Mouse (Mus musculus): ENCODE data around the gene Calm3. TPM values are rescaled to one million over a fixed set of nuclear protein-coding genes. Genes with fewer than 3 reads are reported as not detected.

Calm3 gene
- polyA plus RNA-seq, 1 experiment from 2014 or later: 92.0 TPM

DNA sequence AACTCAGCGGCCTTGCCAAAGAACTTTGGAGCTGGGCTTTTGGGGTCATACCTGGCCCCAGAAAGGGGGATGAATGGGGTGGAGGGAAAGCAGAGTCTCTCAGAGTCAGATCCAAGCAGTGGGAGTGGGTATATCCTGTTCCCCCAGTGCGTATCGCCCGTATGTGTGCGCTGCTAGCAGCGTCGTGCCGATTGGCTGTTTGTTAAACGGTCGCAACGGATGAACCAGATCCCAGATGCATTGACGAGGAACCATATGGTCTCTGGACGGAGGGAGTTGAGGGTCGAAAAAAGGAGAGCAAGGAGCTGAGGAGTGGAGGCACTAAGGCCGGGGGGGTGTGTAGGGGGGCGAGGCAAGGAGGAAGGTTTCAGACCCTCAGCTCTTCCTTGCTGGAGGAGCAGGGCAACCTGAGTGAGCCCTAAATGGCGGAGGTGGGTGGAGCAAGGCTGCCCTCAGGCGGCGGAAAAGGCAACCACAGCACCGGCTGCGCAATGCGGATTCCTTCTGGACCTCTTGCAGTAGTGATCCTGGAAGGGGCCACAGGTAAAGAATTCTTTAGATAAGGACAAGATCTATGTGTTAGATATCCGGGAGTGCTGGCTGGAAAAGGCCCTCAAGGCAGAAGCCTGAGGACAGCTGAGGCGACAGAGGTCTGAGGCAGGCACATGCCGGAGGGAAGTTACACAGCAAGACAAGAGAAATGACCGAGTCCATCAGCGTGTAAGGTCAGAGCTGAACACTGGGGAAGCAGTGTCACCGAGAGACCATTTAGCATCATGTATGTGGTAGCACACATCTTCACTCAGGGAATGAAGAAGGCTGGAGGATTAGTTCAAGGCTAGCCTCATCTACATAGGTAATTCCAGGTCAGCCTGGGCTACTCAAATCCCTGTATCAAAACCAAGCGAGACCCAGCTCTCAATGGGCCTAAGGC, 26.3 kb upstream of the Calm3 start:
- peak overlapping the region; percentile 35 for H3K4me3 ChIP-seq (replicated peaks)
- ATAC-seq (ENCODE audit: low read depth) (peak; percentile 49), DNase-seq (peak; percentile 38)
- no peaks in the 10 kb centered on the region for H3K36me3 ChIP-seq
- peaks cover 23% of the 10 kb centered on the region for H3K4me1 ChIP-seq (replicated peaks)
- H3K9ac ChIP-seq: 0 out of 2 replicates have a peak overlapping the region, but pooled peaks have one; percentile 23
- H3K27ac ChIP-seq: no peak overlapping the region
- 8% methylated on average over 29 of the region's 29 CpGs for WGBS (ENCODE audit: insufficient replicate concordance)
- H3K4me2 ChIP-seq: peak overlapping the region; percentile 55
- H3K27me3 ChIP-seq: peaks cover 53% of the 10 kb centered on the region
- H3K9me3 ChIP-seq (replicated peaks): no peaks in the 10 kb centered on the region

DNA sequence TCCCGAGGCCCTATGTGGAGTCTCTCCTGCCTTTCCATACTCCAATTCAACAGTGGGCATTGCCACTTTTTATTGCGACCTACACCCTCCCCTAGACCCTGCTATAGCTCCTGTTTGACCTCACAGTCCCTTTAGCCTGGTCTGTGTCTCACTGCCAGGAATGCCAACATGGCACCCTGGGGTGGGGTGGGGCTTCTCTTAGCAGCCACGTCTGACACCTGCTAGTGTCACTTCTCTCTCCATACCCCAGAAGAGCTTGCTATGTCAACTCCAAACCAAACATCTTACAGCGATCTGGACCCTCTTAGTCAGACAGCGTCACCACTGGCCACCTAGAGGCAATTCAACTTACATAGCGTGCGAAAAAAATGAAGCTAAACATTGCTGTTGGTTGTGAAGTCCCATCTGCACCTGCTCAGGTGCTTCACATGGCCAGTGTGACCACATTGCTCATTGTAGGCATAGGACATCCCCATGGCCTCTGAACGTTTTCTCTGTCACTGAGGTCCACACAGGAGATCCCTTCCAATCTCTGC, 25.1 kb upstream of the Calm3 start:
- WGBS (ENCODE audit: insufficient replicate concordance): 47% methylated on average over 8 of the region's 8 CpGs
- Histone ChIP-seq H3K9me3 (replicated peaks) (no peaks in the 10 kb centered on the region), H3K4me3 (replicated peaks) (no peak overlapping the region), H3K36me3 (no peaks in the 10 kb centered on the region), H3K27me3 (peaks cover 65% of the 10 kb centered on the region), H3K9ac (no peak overlapping the region), H3K4me1 (replicated peaks) (peaks cover 29% of the 10 kb centered on the region), H3K27ac (no peak overlapping the region), H3K4me2 (no peak overlapping the region)
- DNase-seq (no peak), ATAC-seq (ENCODE audit: low read depth) (no peak)

- H3K27ac ChIP-seq: no peak overlapping the region
- no peak overlapping the region for H3K4me2 ChIP-seq
- H3K9me3 ChIP-seq (replicated peaks): no peaks in the 10 kb centered on the region
- H3K4me3 ChIP-seq (replicated peaks): no peak overlapping the region
- WGBS (ENCODE audit: insufficient replicate concordance): 23% methylated on average over 4 of the region's 4 CpGs
- no peaks in the 10 kb centered on the region for H3K36me3 ChIP-seq
- H3K4me1 ChIP-seq (replicated peaks): peaks cover 29% of the 10 kb centered on the region
- DNase-seq (no peak), ATAC-seq (ENCODE audit: low read depth) (no peak)
- peaks cover 75% of the 10 kb centered on the region for H3K27me3 ChIP-seq
- H3K9ac ChIP-seq: no peak overlapping the region
These were observed 24.0 kb upstream of the Calm3 start for GRCm38 (mm10) chr7:16947959-16948361.

- Histone ChIP-seq H3K4me1 (replicated peaks) (peaks cover 29% of the 10 kb centered on the region), H3K9me3 (replicated peaks) (no peaks in the 10 kb centered on the region), H3K36me3 (no peaks in the 10 kb centered on the region), H3K4me2 (no peak overlapping the region), H3K27me3 (peaks cover 80% of the 10 kb centered on the region), H3K4me3 (replicated peaks) (0 out of 2 replicates have a peak overlapping the region, but pooled peaks have one; percentile 2), H3K9ac (no peak overlapping the region), H3K27ac (no peak overlapping the region)
- 17% methylated on average over 21 of the region's 22 CpGs for WGBS (ENCODE audit: insufficient replicate concordance)
- ATAC-seq (ENCODE audit: low read depth): no peak
- no peak for DNase-seq
These were observed 23.5 kb upstream of the Calm3 start for GRCm38 (mm10) chr7:16947349-16947895.

- peaks cover 29% of the 10 kb centered on the region for H3K4me1 ChIP-seq (replicated peaks)
- no peak overlapping the region for H3K27ac ChIP-seq
- peak overlapping the region; percentile 36 for H3K4me2 ChIP-seq
- no peak for ATAC-seq (ENCODE audit: low read depth)
- no peak overlapping the region for H3K9ac ChIP-seq
- no peaks in the 10 kb centered on the region for H3K9me3 ChIP-seq (replicated peaks)
- H3K4me3 ChIP-seq (replicated peaks): peak overlapping the region; percentile 15; the same call in 1 of the 2 replicates
- DNase-seq: no peak
- H3K36me3 ChIP-seq: no peaks in the 10 kb centered on the region
- H3K27me3 ChIP-seq: peaks cover 87% of the 10 kb centered on the region
- WGBS (ENCODE audit: insufficient replicate concordance): 3% methylated on average over 53 of the region's 53 CpGs
These were observed 22.8 kb upstream of the Calm3 start for GRCm38 (mm10) chr7:16946441-16947348.

DNA sequence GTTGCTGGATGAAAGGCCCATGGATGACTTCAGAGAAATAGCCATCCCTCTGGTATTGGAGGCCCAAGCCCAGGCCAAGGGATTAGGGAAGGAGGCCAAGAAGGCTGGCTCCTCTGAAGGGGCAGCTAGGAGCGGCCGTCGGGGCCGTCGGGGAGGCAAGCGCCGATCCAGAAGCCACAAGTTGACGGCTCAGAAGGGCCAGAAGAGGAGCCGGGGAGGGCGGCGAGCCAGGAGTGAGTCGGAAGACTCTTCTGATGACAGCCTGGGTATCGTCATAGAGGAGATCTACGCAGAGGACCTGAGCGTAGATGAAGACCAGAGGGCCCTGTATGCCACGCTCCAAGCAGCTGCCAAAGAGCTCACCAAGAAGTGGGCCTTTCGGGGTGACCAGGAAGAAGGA, 21.5 kb upstream of the Calm3 start:
- DNase-seq (no peak), ATAC-seq (ENCODE audit: low read depth) (no peak)
- H3K4me1 ChIP-seq (replicated peaks): peaks cover 25% of the 10 kb centered on the region
- H3K4me3 ChIP-seq (replicated peaks): 0 out of 2 replicates have a peak overlapping the region, but pooled peaks have one; percentile 54
- peaks cover 91% of the 10 kb centered on the region for H3K27me3 ChIP-seq
- no peak overlapping the region for H3K9ac ChIP-seq
- H3K27ac ChIP-seq: no peak overlapping the region
- no peak overlapping the region for H3K4me2 ChIP-seq
- H3K9me3 ChIP-seq (replicated peaks): no peaks in the 10 kb centered on the region
- WGBS (ENCODE audit: insufficient replicate concordance): 9% methylated on average over 17 of the region's 17 CpGs
- H3K36me3 ChIP-seq: no peaks in the 10 kb centered on the region

GRCm38 (mm10) chr7:16944808-16945315, 20.9 kb upstream of the Calm3 start:
- DNase-seq: no peak
- Histone ChIP-seq H3K9ac (peak overlapping the region; percentile 48; the same call in 1 of the 2 replicates), H3K36me3 (no peaks in the 10 kb centered on the region), H3K27me3 (peaks cover 92% of the 10 kb centered on the region), H3K4me1 (replicated peaks) (peaks cover 21% of the 10 kb centered on the region), H3K27ac (no peak overlapping the region), H3K4me2 (peak overlapping the region; percentile 65), H3K4me3 (replicated peaks) (peak overlapping the region; percentile 54), H3K9me3 (replicated peaks) (no peaks in the 10 kb centered on the region)
- no peak for ATAC-seq (ENCODE audit: low read depth)
- WGBS (ENCODE audit: insufficient replicate concordance): 3% methylated on average over 22 of the region's 22 CpGs

DNA sequence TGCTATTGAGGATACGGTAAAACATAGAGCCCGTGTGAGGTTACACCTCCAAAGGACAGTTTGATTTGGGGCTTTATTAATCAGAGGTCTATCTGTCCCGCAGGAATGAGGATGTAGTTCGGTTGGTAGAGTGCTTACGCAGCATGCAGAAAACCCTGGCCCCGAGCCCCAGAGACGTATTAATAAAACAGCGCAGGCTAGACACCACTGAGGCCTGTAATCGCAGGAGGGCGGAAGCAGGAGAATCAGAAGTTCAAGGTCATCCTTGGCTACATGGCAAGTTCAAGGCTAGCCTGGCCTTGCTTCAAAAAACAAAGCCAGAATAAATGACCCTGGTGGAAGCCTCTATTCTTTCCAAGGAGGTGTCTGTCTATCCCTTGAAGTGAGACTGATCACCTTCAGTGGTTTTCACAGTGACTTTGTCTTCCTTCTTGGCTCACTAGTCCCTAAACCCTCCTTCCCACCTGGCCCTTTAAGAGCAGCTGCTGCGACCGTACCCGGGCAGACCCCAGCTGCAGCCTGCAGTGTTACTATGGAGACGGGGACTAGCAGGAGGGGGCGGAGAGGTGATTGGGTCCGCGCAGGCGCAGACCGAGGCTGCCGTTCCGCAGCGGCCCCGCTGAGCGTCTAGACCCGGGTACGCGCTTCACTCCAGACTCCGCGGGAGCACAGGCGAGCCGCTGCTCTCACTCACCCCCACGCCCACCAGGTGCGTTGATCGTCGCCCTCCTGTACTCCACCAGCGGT, 20.3 kb upstream of the Calm3 start, which contains the start of gene Pnmal2:
TSS of gene Pnmal2 (plus strand) at position 622 of the 747 bp plus-strand sequence.
- peak within 1 kb of the TSS; percentile 54 for H3K4me3 ChIP-seq (replicated peaks)
- H3K9ac ChIP-seq: peak within 1 kb of the TSS; percentile 48; the same call in 1 of the 2 replicates
- peak; percentile 34; the same call in 1 of the 2 replicates for ATAC-seq (ENCODE audit: low read depth)
- H3K4me2 ChIP-seq: peak within 1 kb of the TSS; percentile 65
- no peak for DNase-seq
- H3K36me3 ChIP-seq: no peaks in the 10 kb centered on the region
- H3K27me3 ChIP-seq: peaks cover 88% of the 10 kb centered on the region
- H3K9me3 ChIP-seq (replicated peaks): no peaks in the 10 kb centered on the region
- peaks cover 17% of the 10 kb centered on the region; the same call in 1 of the 2 replicates for H3K4me1 ChIP-seq (replicated peaks)
- no peak within 1 kb of the TSS for H3K27ac ChIP-seq
- WGBS (ENCODE audit: insufficient replicate concordance): 16% methylated on average over 36 of the region's 36 CpGs

DNA sequence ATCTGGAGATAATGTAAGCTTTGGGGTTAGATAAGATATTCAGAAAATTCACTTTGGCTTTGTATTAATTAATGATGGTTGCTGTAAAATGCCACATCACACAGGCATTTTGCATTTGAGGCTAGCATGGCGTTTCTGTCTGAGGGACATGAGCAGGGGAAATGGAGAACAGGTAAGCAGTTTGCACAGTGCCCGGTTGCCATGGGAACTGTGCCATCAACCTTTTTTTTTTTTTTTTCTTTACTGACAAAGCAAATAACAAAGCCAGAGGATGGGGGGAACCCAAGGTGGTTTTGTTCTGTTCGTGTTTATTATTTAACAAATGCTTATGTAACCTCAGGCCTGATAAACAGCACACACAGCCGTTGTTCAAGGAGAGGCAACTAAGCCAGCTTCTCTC, 18.9 kb upstream of the Calm3 start:
- Histone ChIP-seq H3K27me3 (peaks cover 74% of the 10 kb centered on the region), H3K9me3 (replicated peaks) (no peaks in the 10 kb centered on the region), H3K4me2 (no peak overlapping the region), H3K4me3 (replicated peaks) (no peak overlapping the region), H3K36me3 (no peaks in the 10 kb centered on the region), H3K4me1 (replicated peaks) (peaks cover 17% of the 10 kb centered on the region; the same call in 1 of the 2 replicates), H3K27ac (no peak overlapping the region), H3K9ac (no peak overlapping the region)
- ATAC-seq (ENCODE audit: low read depth): no peak
- 45% methylated on average over 4 of the region's 4 CpGs for WGBS (ENCODE audit: insufficient replicate concordance)
- no peak for DNase-seq

GRCm38 (mm10) chr7:16940292-16940691, 16.4 kb upstream of the Calm3 start:
- H3K4me2 ChIP-seq: no peak overlapping the region
- no peak overlapping the region for H3K27ac ChIP-seq
- no peak for ATAC-seq (ENCODE audit: low read depth)
- no peak overlapping the region for H3K4me3 ChIP-seq (replicated peaks)
- no peaks in the 10 kb centered on the region for H3K9me3 ChIP-seq (replicated peaks)
- H3K27me3 ChIP-seq: peaks cover 49% of the 10 kb centered on the region
- WGBS (ENCODE audit: insufficient replicate concordance): 53% methylated on average over 7 of the region's 7 CpGs
- H3K36me3 ChIP-seq: no peaks in the 10 kb centered on the region
- no peak for DNase-seq
- no peak overlapping the region for H3K9ac ChIP-seq
- H3K4me1 ChIP-seq (replicated peaks): 0 out of 2 replicates have a peak, but pooled peaks cover 6% of the 10 kb centered on the region
